Mouse (Mus musculus): ENCODE measurements around the gene Ptcd2. TPM values are rescaled to one million over a fixed set of nuclear protein-coding genes. Genes with fewer than 3 reads are reported as not detected.

Gene Ptcd2
- 39.8 and 48.7 TPM in 2 replicates for polyA plus RNA-seq (2012; ENCODE audit: insufficient read depth, insufficient read length, missing spikeins)

DNA sequence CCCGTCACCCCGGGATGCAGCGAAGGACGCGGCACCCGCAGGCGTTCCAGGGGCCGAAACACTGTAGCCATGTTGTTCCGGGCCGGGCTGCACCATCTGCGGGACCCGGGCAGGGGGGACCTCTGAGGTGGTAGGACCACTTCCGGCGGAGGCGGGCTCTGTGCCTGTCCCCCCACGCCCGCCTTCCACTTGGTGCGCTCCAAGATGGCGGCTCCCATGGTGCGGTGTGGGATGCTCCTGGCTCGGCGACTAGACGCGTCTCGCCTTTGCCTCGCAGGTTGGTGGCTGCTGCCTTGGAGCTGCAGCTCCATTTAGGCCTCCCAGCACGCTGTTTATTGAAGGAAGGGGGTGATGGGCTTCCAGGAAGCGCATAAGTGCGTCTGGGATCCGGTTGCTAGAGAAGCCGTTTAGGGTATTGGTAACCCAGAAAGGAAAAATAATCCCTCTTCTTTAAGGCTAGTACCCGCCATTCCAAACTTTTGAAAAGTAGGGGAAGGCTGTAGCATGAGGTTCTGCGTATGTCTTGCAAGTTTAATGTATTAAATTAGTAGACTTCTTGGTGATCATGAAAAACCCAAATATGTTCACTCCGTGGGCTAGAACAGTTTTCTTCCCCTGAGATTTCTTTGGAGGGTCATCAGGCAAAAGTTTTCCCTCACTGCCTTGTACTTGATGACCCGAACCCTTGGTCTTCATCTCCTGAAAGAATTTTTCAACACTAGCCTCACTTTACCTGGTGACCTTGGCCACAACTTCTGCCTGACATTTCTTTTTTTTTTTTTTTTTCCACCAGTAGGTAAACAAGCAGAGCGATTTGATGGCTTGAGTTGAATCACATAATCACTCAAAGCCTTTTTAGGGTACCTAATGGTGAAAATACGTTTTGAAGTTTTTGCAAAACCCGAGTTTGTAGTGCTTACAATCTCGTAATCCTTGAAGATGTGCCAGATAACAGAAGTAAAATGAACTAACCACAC lies at the start of gene Ptcd2, which contains the start of gene Mrps27:
TSS of gene Ptcd2 (minus strand) at position 107 of the 977 bp plus-strand sequence.
TSS of gene Mrps27 (plus strand) at position 188 of the 977 bp plus-strand sequence.
- Histone ChIP-seq H3K4me1 (ENCODE audit: control insufficient read depth, insufficient read depth, insufficient read length, low read length) (no peaks in the 10 kb centered on the region; the same call in 1 of the 2 replicates), H3K27ac (replicated peaks; ENCODE audit: low read depth, low read length) (peak within 1 kb of the TSS; percentile 73), H3K4me3 (ENCODE audit: insufficient read depth, low read depth, low read length) (peak within 1 kb of the TSS; percentile 96)

DNA sequence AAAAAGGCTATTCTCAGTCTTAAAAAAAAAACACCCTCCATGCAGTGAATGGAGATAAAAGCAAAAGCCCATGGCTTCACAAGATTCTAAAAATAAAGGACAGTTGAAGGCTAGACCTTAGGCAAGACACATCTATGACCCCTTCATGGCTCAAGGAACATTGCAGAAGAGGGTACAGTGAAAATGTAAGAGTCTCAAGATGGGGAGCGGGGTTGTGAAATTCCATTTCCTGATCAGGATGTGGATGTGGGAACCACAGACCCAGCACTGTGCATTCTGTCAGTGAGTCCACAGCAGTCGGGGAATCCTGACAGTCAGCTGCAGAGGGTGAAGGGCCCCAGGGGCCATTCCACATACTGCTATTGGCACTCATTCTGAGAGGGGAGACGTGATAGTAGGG lies 48.6 kb upstream of the Ptcd2 start:
- H3K27ac ChIP-seq (replicated peaks; ENCODE audit: low read depth, low read length) = no peak overlapping the region
- H3K4me3 ChIP-seq (ENCODE audit: insufficient read depth, low read depth, low read length) = no peak overlapping the region
- peaks cover 10% of the 10 kb centered on the region for H3K4me1 ChIP-seq (ENCODE audit: control insufficient read depth, insufficient read depth, insufficient read length, low read length)

- Histone ChIP-seq H3K27ac (replicated peaks; ENCODE audit: low read depth, low read length) (no peak overlapping the region), H3K4me3 (ENCODE audit: insufficient read depth, low read depth, low read length) (no peak overlapping the region), H3K4me1 (ENCODE audit: control insufficient read depth, insufficient read depth, insufficient read length, low read length) (peaks cover 9% of the 10 kb centered on the region; the same call in 1 of the 2 replicates)
Measured at GRCm38 (mm10) chr13:99391417-99391816, 46.9 kb upstream of the Ptcd2 start.

- Histone ChIP-seq H3K27ac (replicated peaks; ENCODE audit: low read depth, low read length) (0 out of 2 replicates have a peak overlapping the region, but pooled peaks have one; percentile 30), H3K4me3 (ENCODE audit: insufficient read depth, low read depth, low read length) (no peak overlapping the region), H3K4me1 (ENCODE audit: control insufficient read depth, insufficient read depth, insufficient read length, low read length) (peaks cover 14% of the 10 kb centered on the region)
Measured at GRCm38 (mm10) chr13:99387901-99388811, 43.7 kb upstream of the Ptcd2 start.

DNA sequence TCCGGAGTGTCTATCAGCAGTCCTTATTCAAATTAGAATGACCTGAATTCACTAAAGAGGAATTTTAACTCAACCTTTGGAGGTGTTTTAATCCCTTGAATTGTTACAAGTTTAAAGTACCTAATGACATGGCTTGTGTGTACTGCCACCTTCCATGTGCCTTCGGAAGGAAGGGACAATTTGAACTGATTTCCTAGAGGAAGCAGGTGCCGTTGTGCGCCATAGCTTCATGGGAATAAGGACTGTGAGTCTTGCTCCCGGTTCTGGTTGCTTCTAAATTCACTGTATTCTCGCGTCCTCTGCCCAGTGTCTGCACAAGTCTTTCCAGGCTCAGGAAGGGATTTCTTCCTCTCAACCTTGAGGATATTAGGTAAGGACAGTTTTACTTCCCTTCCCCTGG lies 41.8 kb upstream of the Ptcd2 start:
- Histone ChIP-seq H3K4me3 (ENCODE audit: insufficient read depth, low read depth, low read length) (no peak overlapping the region), H3K27ac (replicated peaks; ENCODE audit: low read depth, low read length) (peak overlapping the region; percentile 4; the same call in 1 of the 2 replicates), H3K4me1 (ENCODE audit: control insufficient read depth, insufficient read depth, insufficient read length, low read length) (peaks cover 14% of the 10 kb centered on the region)

GRCm38 (mm10) chr13:99385911-99386310 lies 41.4 kb upstream of the Ptcd2 start:
- Histone ChIP-seq H3K4me1 (ENCODE audit: control insufficient read depth, insufficient read depth, insufficient read length, low read length) (peaks cover 14% of the 10 kb centered on the region), H3K4me3 (ENCODE audit: insufficient read depth, low read depth, low read length) (no peak overlapping the region), H3K27ac (replicated peaks; ENCODE audit: low read depth, low read length) (peak overlapping the region; percentile 4; the same call in 1 of the 2 replicates)

- H3K4me1 ChIP-seq (ENCODE audit: control insufficient read depth, insufficient read depth, insufficient read length, low read length) = peaks cover 14% of the 10 kb centered on the region
- H3K27ac ChIP-seq (replicated peaks; ENCODE audit: low read depth, low read length) = 0 out of 2 replicates have a peak overlapping the region, but pooled peaks have one; percentile 11
Measured at GRCm38 (mm10) chr13:99384555-99385203, 40.2 kb upstream of the Ptcd2 start.

DNA sequence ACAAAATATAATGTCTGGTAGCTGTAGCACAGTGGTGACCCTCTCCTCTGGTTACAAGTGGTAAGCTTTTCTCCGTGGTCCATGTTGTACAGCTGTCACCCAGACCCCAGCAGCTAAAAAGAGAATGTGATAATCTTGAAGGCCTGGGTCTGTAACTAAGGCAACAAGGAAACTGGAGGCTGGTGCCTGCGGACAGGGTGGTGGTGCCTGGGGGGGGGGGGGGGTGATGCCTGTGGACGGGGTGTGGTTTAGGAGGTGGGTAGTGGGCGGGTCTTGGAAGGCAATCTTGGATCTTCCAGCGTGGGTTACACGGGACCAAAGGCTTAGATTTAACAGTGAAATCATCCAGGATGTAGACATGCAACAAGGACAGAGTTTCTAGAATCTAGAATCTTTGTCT lies 37.9 kb upstream of the Ptcd2 start:
- Histone ChIP-seq H3K4me3 (ENCODE audit: insufficient read depth, low read depth, low read length) (no peak overlapping the region), H3K27ac (replicated peaks; ENCODE audit: low read depth, low read length) (no peak overlapping the region), H3K4me1 (ENCODE audit: control insufficient read depth, insufficient read depth, insufficient read length, low read length) (peaks cover 14% of the 10 kb centered on the region)

More at GRCm38 (mm10) chr13:99384555-99385203, 40.2 kb upstream of the Ptcd2 start:
- no peak overlapping the region for H3K4me3 ChIP-seq (ENCODE audit: insufficient read depth, low read depth, low read length)

DNA sequence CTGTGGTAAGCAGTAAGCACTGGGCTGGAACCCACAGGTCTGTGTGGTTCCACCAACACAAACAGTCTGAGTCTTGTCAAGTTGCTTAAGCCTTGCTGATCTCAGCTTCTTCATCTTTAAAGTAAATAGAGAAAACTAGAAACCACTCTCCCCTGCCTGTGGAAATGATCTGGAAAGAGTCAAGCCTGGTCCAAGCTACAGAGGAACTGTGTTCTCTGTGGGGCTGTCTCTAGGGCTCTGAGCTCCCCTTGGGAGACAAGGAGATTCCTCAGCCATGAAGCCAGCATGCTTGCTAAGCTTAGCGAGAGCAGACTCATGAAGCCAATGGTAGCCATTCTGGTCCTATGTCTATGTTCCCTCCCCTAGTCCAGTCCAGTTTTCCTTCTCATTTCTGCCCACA lies 33.7 kb upstream of the Ptcd2 start:
- H3K27ac ChIP-seq (replicated peaks; ENCODE audit: low read depth, low read length) = 0 out of 2 replicates have a peak overlapping the region, but pooled peaks have one; percentile 8
- H3K4me3 ChIP-seq (ENCODE audit: insufficient read depth, low read depth, low read length) = no peak overlapping the region
- H3K4me1 ChIP-seq (ENCODE audit: control insufficient read depth, insufficient read depth, insufficient read length, low read length) = no peaks in the 10 kb centered on the region

- Histone ChIP-seq H3K27ac (replicated peaks; ENCODE audit: low read depth, low read length) (no peak overlapping the region), H3K4me3 (ENCODE audit: insufficient read depth, low read depth, low read length) (no peak overlapping the region), H3K4me1 (ENCODE audit: control insufficient read depth, insufficient read depth, insufficient read length, low read length) (no peaks in the 10 kb centered on the region)
Measured at GRCm38 (mm10) chr13:99377055-99377454, 32.5 kb upstream of the Ptcd2 start.

GRCm38 (mm10) chr13:99375550-99375949 lies 31.0 kb upstream of the Ptcd2 start:
- Histone ChIP-seq H3K27ac (replicated peaks; ENCODE audit: low read depth, low read length) (no peak overlapping the region), H3K4me3 (ENCODE audit: insufficient read depth, low read depth, low read length) (no peak overlapping the region), H3K4me1 (ENCODE audit: control insufficient read depth, insufficient read depth, insufficient read length, low read length) (no peaks in the 10 kb centered on the region)

- Histone ChIP-seq H3K4me1 (ENCODE audit: control insufficient read depth, insufficient read depth, insufficient read length, low read length) (no peaks in the 10 kb centered on the region), H3K27ac (replicated peaks; ENCODE audit: low read depth, low read length) (no peak overlapping the region), H3K4me3 (ENCODE audit: insufficient read depth, low read depth, low read length) (no peak overlapping the region)
Measured at GRCm38 (mm10) chr13:99374191-99374590, 29.7 kb upstream of the Ptcd2 start.

- Histone ChIP-seq H3K4me1 (ENCODE audit: control insufficient read depth, insufficient read depth, insufficient read length, low read length) (no peaks in the 10 kb centered on the region), H3K27ac (replicated peaks; ENCODE audit: low read depth, low read length) (no peak overlapping the region), H3K4me3 (ENCODE audit: insufficient read depth, low read depth, low read length) (no peak overlapping the region)
Measured at GRCm38 (mm10) chr13:99373684-99374083, 29.2 kb upstream of the Ptcd2 start.

GRCm38 (mm10) chr13:99371285-99371684 lies 26.8 kb upstream of the Ptcd2 start:
- H3K4me1 ChIP-seq (ENCODE audit: control insufficient read depth, insufficient read depth, insufficient read length, low read length) = no peaks in the 10 kb centered on the region
- H3K4me3 ChIP-seq (ENCODE audit: insufficient read depth, low read depth, low read length) = no peak overlapping the region
- H3K27ac ChIP-seq (replicated peaks; ENCODE audit: low read depth, low read length) = no peak overlapping the region
